Mouse (Mus musculus) gastrocnemius, adult 2 months (tissue): ENCODE measurements around the gene Gxylt1. TPM values are rescaled to one million over a fixed set of nuclear protein-coding genes. Genes with fewer than 3 reads are reported as not detected.
"Not testable (repeated sequence)": the region's sequence is repeated elsewhere in the genome, so short reads cannot be mapped to it uniquely, and the experiment has no call there.

Experiments
- DNase-seq: peaks from one replicate; pipeline ENCODE4 v3.0.0; 2022
- H3K27ac ChIP-seq: fragments of 200-600 bp; 2 replicates; pipeline ENCODE4 v1.8.1; 2022; ENCODE audit warnings: mild to moderate bottlenecking
- H3K4me3 ChIP-seq: fragments of 200-600 bp; 2 replicates; pipeline ENCODE4 v1.8.1; 2022; ENCODE audit warnings: mild to moderate bottlenecking, moderate library complexity
- CTCF ChIP-seq: fragments of 200-600 bp; IDR thresholded peaks from 2 replicates; pipeline ENCODE4 v1.8.1; 2022; ENCODE audit warnings: antibody characterized with exemption, mild to moderate bottlenecking, moderate library complexity
- intact Hi-C: fragments of 180-260 bp; cut with DNase I; formaldehyde crosslinking; loops from one replicate; pipeline ENCODE4 v1.15.1; 2025
- total RNA-seq, 2 experiments: library from RNA; stranded (reverse); gene quantifications; 2 replicates each; pipeline ENCODE4 v1.2.3; 2021

The Gxylt1 gene
- total RNA-seq, 2 experiments from 2014 or later: 5.7 to 6.9 TPM

- no peak for TF ChIP-seq CTCF
- Histone ChIP-seq H3K27ac (no peak overlapping the region), H3K4me3 (no peak overlapping the region)
- DNase-seq: no peak
- intact Hi-C loops: no loop called here
Observed at GRCm38 (mm10) chr15:93253172-93253571, 21.8 kb downstream of the Gxylt1 start.

- no peak for TF ChIP-seq CTCF
- no peak overlapping the region for H3K27ac ChIP-seq
- no peak for DNase-seq
- H3K4me3 ChIP-seq: no peak overlapping the region; the same call in 1 of the 2 replicates
- intact Hi-C loops: no loop called here
Observed at GRCm38 (mm10) chr15:93252396-93252795, 22.6 kb downstream of the Gxylt1 start.

DNA sequence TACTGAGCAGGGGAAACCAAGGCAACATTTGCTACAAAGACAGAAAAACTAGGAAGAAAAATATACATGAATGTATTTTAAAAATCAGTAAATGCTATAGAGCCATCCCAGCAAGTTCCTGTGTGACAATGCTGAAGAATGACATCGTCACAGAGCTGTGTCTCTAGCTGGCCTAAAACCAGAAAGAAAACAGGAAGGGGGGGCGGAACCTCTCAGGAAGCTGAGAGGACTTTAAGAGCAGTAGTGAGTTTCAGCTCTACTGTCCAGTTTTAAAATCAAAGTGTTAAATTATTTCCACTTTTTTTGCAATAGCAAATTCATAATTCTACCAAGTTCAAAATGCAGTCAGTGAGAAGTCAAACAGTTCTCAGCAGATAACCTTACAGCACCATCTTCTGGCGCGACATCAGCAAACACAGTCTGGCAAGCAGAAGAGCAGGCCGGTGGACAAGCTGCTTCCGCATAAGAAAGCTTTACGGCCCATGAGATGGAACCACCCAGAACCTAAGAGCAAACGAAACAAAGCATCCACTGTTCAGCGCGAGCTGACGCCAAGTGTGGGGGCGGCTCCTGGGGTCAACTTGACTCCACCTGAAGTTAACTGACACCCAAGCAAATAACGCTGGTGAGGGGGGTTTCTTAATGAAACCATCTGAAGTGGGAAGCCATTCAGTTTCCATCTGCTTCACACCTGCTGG lies 23.3 kb downstream of the Gxylt1 start:
- peak; percentile 38 for TF ChIP-seq CTCF
- Histone ChIP-seq H3K4me3 (peak overlapping the region; percentile 32), H3K27ac (no peak overlapping the region; the same call in 1 of the 2 replicates)
- intact Hi-C loops: no loop called here
- DNase-seq: no peak

- no peak for TF ChIP-seq CTCF
- no peak overlapping the region for H3K4me3 ChIP-seq
- DNase-seq: no peak
- no peak overlapping the region for H3K27ac ChIP-seq
- intact Hi-C loops: no loop called here
Observed at GRCm38 (mm10) chr15:93243202-93243601, 31.8 kb downstream of the Gxylt1 start.

- H3K27ac ChIP-seq, intact Hi-C loops, DNase-seq, H3K4me3 ChIP-seq: not testable (repeated sequence)
Observed at GRCm38 (mm10) chr15:93236456-93236855, 38.5 kb downstream of the Gxylt1 start.

- no peak overlapping the region for H3K27ac ChIP-seq
- TF ChIP-seq CTCF: no peak
- intact Hi-C loops: no loop called here
- no peak for DNase-seq
- no peak overlapping the region for H3K4me3 ChIP-seq
Observed at GRCm38 (mm10) chr15:93229028-93229427, 46.0 kb downstream of the Gxylt1 start.

- Histone ChIP-seq H3K27ac (no peak overlapping the region), H3K4me3 (no peak overlapping the region)
- intact Hi-C loops: no loop called here
- no peak for TF ChIP-seq CTCF
- no peak for DNase-seq
Observed at GRCm38 (mm10) chr15:93228375-93228774, 46.6 kb downstream of the Gxylt1 start.

DNA sequence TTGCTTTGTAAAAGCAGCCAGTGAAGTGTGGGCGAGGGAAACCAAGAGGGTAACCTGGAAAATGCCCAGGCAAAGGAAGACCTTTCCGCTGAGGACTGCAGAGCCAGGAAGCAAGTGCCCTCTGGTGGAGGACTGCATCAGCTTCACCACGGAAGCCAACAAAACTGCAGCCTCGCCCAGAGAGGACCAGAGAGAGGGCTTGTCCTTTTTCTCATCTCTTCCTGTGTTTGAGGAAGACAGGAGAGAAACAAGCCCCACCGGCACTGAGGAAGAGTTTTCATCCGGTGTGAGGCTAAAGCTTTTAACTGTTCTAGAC lies 47.3 kb downstream of the Gxylt1 start:
- Histone ChIP-seq H3K27ac (no peak overlapping the region), H3K4me3 (no peak overlapping the region)
- peak; percentile 56 for TF ChIP-seq CTCF
- no peak for DNase-seq
- intact Hi-C loops: no loop called here

- Histone ChIP-seq H3K27ac (no peak overlapping the region), H3K4me3 (no peak overlapping the region)
- no peak for TF ChIP-seq CTCF
- DNase-seq: no peak
- intact Hi-C loops: no loop called here
Observed at GRCm38 (mm10) chr15:93226930-93227763, 47.8 kb downstream of the Gxylt1 start.

GRCm38 (mm10) chr15:93222475-93222874 lies 52.5 kb downstream of the Gxylt1 start:
- DNase-seq: no peak
- H3K27ac ChIP-seq: no peak overlapping the region
- intact Hi-C loops: no loop called here
- H3K4me3 ChIP-seq: no peak overlapping the region
- peak; percentile 42; the same call in 1 of the 2 replicates for TF ChIP-seq CTCF

- no peak overlapping the region for H3K4me3 ChIP-seq
- DNase-seq: no peak
- H3K27ac ChIP-seq: no peak overlapping the region
- TF ChIP-seq CTCF: no peak
- intact Hi-C loops: no loop called here
Observed at GRCm38 (mm10) chr15:93212617-93213016, 62.4 kb downstream of the Gxylt1 start.

DNA sequence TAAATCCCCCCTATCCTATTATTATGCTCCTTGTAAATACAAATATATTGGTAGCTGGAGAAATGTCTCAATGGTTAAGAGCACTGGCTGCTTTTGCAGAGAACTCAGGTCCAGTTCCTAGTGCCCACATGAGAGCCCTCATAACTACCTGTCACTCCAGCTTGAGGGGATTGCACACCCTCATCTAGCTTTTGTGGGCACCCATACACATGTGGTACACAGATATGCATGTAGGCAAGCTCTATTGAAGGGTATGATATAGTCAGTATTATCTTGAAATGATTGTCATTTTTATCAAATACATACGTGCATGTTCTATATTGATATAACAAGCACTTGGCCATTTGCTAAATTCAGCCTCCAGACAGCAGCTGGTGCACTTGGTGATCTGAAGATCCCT lies 70.1 kb downstream of the Gxylt1 start:
- TF ChIP-seq CTCF: no peak
- H3K4me3 ChIP-seq: no peak overlapping the region
- DNase-seq: no peak
- intact Hi-C loops: no loop called here
- no peak overlapping the region for H3K27ac ChIP-seq

- peak; percentile 35 for DNase-seq
- Histone ChIP-seq H3K4me3 (no peak overlapping the region), H3K27ac (no peak overlapping the region)
- TF ChIP-seq CTCF: no peak
- intact Hi-C loops: no loop called here
Observed at GRCm38 (mm10) chr15:93201956-93202355, 73.0 kb downstream of the Gxylt1 start.
